Mouse (Mus musculus) left cerebral cortex, adult 11 months (tissue): ENCODE measurements around the gene Ptprs.
"Not testable (repeated sequence)": the region's sequence is repeated elsewhere in the genome, so short reads cannot be mapped to it uniquely, and the experiment has no call there.

Experiments used
- DNase-seq: peaks from one replicate; pipeline ENCODE4 v3.0.0; 2022; ENCODE audit warnings: low spot score

The Ptprs gene

GRCm38 (mm10) chr17:56476402-56476752, at the start of gene Ptprs:
Gene Ptprs, minus strand, starts transcription at chr17:56476483.
- DNase-seq: peak; percentile 98

- DNase-seq: no peak
These were observed 48.7 kb upstream of the Ptprs start for GRCm38 (mm10) chr17:56524943-56525342.

GRCm38 (mm10) chr17:56522744-56523143, 46.5 kb upstream of the Ptprs start:
- no peak for DNase-seq

GRCm38 (mm10) chr17:56515690-56516410, 39.6 kb upstream of the Ptprs start:
- no peak for DNase-seq

- no peak for DNase-seq
These were observed 38.6 kb upstream of the Ptprs start for GRCm38 (mm10) chr17:56514916-56515315.

- DNase-seq: no peak
These were observed 38.0 kb upstream of the Ptprs start for GRCm38 (mm10) chr17:56514330-56514729.

GRCm38 (mm10) chr17:56512310-56512709, 36.0 kb upstream of the Ptprs start, which contains the start of gene Znrf4:
Gene Znrf4, minus strand, starts transcription at chr17:56512431.
- DNase-seq: no peak

- no peak for DNase-seq
These were observed 35.4 kb upstream of the Ptprs start for GRCm38 (mm10) chr17:56511707-56512090.

GRCm38 (mm10) chr17:56510970-56511706, 34.9 kb upstream of the Ptprs start:
- no peak for DNase-seq

- DNase-seq: no peak
These were observed 34.2 kb upstream of the Ptprs start for GRCm38 (mm10) chr17:56510473-56510969.

GRCm38 (mm10) chr17:56509707-56510472, 33.6 kb upstream of the Ptprs start:
- no peak for DNase-seq

GRCm38 (mm10) chr17:56509021-56509640, 32.8 kb upstream of the Ptprs start:
- DNase-seq: no peak

- peak; percentile 97 for DNase-seq
These were observed 31.1 kb upstream of the Ptprs start for GRCm38 (mm10) chr17:56507161-56508068.

GRCm38 (mm10) chr17:56506417-56507065, 30.3 kb upstream of the Ptprs start:
- DNase-seq: no peak

- DNase-seq: no peak
These were observed 29.1 kb upstream of the Ptprs start for GRCm38 (mm10) chr17:56505401-56505800.

GRCm38 (mm10) chr17:56502526-56502925, 26.2 kb upstream of the Ptprs start:
- DNase-seq: no peak

GRCm38 (mm10) chr17:56501635-56502400, 25.5 kb upstream of the Ptprs start:
- DNase-seq: not testable (repeated sequence)

GRCm38 (mm10) chr17:56499229-56499628, 22.9 kb upstream of the Ptprs start:
- no peak for DNase-seq

GRCm38 (mm10) chr17:56494480-56494879, 18.2 kb upstream of the Ptprs start:
- DNase-seq: no peak

GRCm38 (mm10) chr17:56493841-56494240, 17.6 kb upstream of the Ptprs start:
- DNase-seq: no peak
